Mouse (Mus musculus): ENCODE measurements around the gene Ppp1r9a.

GRCm38 (mm10) chr6:5177967-5178891 is 275.5 kb downstream of the Ppp1r9a start:
- TF ChIP-seq CTCF (IDR thresholded peaks at IDR 0.05; ENCODE audit: low read depth) = no peak
- TF ChIP-seq EP300 (IDR thresholded peaks at IDR 0.05; ENCODE audit: low read depth) = no peak
